Mouse (Mus musculus) E14TG2a.4 (cell line): ENCODE data around the gene Pygo2.

ENCODE experiments used
- H3K27me3 ChIP-seq: 2 replicates; pipeline ENCODE4 v1.6.1; 2014; ENCODE audit warnings: low read length, control low read depth; ENCODE audit not compliant: insufficient read depth
- H3K36me3 ChIP-seq: 2 replicates; pipeline ENCODE4 v1.6.1; 2014; ENCODE audit warnings: low read length, control low read depth; ENCODE audit not compliant: insufficient read depth
- H3K4me1 ChIP-seq: replicated peaks from 2 replicates; pipeline ENCODE4 v1.6.1; 2014; ENCODE audit warnings: low read depth, low read length, control low read depth
- H3K4me3 ChIP-seq: replicated peaks from 2 replicates; pipeline ENCODE4 v1.5.1; 2014; ENCODE audit warnings: mild to moderate bottlenecking, low read length
- H3K9me3 ChIP-seq: 2 replicates; pipeline ENCODE4 v1.6.1; 2014; ENCODE audit warnings: low read length, control low read depth
- CTCF ChIP-seq: conservative IDR thresholded peaks from 2 replicates; pipeline ENCODE4 v1.5.1; 2014; ENCODE audit warnings: low read length
- NANOG ChIP-seq: IDR thresholded peaks from 2 replicates; pipeline ENCODE4 v1.6.1; 2014; ENCODE audit warnings: borderline replicate concordance, low read length, mixed read lengths
- POU5F1 ChIP-seq: IDR thresholded peaks from 2 replicates; pipeline ENCODE4 v1.6.1; 2014; ENCODE audit warnings: low read length, borderline replicate concordance

Gene Pygo2

DNA sequence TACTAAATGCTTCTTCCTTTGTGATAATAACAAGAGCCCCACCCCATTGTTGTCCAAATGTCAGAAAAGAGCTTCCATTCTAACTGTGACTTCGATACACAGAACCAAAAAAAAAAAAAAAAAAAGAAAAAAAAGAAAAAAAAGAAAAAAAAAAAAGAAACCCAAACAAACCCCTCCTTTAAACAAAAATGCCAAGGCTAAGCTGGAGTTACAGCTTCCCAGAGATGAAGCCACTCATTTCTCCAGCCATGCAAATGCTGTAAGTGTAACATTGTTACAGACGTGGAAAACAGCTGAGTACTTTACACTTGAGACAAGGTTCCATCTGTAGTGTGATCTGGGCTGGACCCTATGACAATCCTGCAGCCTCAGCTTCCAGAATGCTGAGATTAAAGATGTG lies 12.9 kb upstream of the Pygo2 start:
- H3K4me1 ChIP-seq: peaks cover 52% of the 10 kb centered on the region
- no peak for TF ChIP-seq CTCF
- TF ChIP-seq POU5F1: no peak
- no peak for TF ChIP-seq NANOG
- peak overlapping the region; percentile 83 for H3K4me3 ChIP-seq

DNA sequence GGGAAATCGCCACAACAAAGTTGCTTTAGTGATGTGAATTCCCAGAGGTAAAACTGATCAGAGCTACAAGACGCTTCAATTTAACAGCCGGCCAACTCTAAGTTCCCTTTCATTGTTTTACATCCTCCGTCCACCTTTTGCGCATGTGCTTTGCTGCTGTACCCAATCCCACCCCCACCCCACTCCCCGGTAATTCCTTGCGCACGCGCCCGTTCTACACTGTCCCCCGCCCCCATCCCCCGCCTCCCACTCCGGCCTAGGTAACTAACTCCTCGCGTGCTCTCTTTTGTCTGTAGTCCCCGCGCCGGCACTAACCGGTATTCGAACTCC lies 12.2 kb upstream of the Pygo2 start:
- no peak for TF ChIP-seq POU5F1
- no peak for TF ChIP-seq NANOG
- no peak for TF ChIP-seq CTCF
- H3K4me3 ChIP-seq: peak overlapping the region; percentile 83

More for the DNA sequence above, 12.9 kb upstream of the Pygo2 start:
- H3K36me3 ChIP-seq: peaks cover 42% of the 10 kb centered on the region
- no peaks in the 10 kb centered on the region for H3K27me3 ChIP-seq
- no peaks in the 10 kb centered on the region for H3K9me3 ChIP-seq

DNA sequence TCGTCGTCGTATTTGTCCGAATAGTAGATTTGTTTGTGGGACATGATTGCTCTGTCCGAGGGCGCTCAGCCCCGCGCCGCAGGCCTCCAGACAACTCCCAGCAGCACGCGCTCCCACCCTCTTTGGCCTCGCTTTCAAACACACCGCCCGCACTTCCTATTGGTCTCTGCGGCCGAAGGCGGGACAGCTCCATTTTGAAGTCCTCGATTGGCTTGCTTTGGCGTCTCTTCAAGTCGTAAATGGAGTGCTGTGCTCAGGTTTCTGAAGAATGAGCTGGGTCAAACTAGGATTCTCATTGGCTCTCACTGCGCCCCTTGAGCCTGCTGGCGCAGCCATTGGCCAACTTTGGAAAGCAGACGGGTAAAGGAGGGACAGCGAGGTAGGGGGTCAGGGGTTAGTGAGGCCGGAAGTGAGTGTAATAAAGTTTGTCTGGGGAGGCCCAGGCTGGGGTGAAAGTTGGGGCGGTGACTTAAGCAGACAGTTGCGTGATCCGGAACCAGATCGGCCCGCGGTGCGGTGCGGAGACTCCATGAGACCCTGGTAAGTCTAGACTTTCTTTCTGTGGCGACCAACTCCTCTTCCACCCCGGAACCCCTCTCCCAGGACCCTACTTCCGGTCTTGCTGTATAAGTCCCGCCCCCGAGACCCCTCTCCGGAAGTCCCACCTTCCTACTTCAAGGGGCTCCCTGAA lies 11.7 kb upstream of the Pygo2 start, which contains the start of the genes Cks1b and Shc1:
TSS of gene Cks1b (minus strand) at position 214 of the 691 bp plus-strand sequence.
TSS of gene Shc1 (plus strand) at position 274 of the 691 bp plus-strand sequence.
- Histone ChIP-seq H3K4me1 (peaks cover 55% of the 10 kb centered on the region), H3K27me3 (no peaks in the 10 kb centered on the region), H3K9me3 (no peaks in the 10 kb centered on the region), H3K4me3 (peak within 1 kb of the TSS; percentile 83), H3K36me3 (peaks cover 44% of the 10 kb centered on the region)
- TF ChIP-seq POU5F1: no peak
- 0 out of 2 replicates have a peak, but pooled peaks have one; percentile 21 for TF ChIP-seq NANOG

More for the DNA sequence above, 12.2 kb upstream of the Pygo2 start:
- H3K27me3 ChIP-seq: no peaks in the 10 kb centered on the region
- H3K36me3 ChIP-seq: peaks cover 44% of the 10 kb centered on the region
- no peaks in the 10 kb centered on the region for H3K9me3 ChIP-seq
- peaks cover 55% of the 10 kb centered on the region for H3K4me1 ChIP-seq

- Histone ChIP-seq H3K36me3 (peaks cover 44% of the 10 kb centered on the region), H3K9me3 (no peaks in the 10 kb centered on the region), H3K27me3 (no peaks in the 10 kb centered on the region), H3K4me3 (peak overlapping the region; percentile 83), H3K4me1 (peaks cover 57% of the 10 kb centered on the region)
- TF ChIP-seq POU5F1 (no peak), CTCF (no peak), NANOG (no peak)
Measured at GRCm38 (mm10) chr3:89418861-89419250, 11.2 kb upstream of the Pygo2 start.

DNA sequence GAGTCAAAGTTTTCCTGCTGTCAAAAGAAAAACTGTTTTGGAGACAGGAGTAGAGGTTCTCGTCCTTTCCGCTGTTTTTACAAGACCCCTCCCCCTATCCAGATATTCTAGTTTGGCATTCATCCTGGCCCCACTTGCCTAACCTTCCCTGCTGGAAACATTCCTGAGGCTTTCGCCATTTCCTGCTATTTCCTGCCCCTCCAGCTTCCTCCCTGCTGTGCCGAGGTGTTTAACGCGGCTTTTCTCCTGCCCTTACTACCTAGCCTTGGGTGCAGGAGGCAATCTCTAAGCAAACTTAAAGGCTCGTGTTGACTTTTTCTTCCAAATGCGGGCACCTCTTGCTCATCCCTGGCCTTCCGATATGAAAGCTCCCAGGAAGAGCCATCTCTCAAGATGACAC lies 10.4 kb upstream of the Pygo2 start:
- Histone ChIP-seq H3K9me3 (no peaks in the 10 kb centered on the region), H3K4me1 (peaks cover 62% of the 10 kb centered on the region), H3K4me3 (peak overlapping the region; percentile 83), H3K36me3 (peaks cover 44% of the 10 kb centered on the region), H3K27me3 (no peaks in the 10 kb centered on the region)
- TF ChIP-seq NANOG (no peak), CTCF (no peak), POU5F1 (no peak)

DNA sequence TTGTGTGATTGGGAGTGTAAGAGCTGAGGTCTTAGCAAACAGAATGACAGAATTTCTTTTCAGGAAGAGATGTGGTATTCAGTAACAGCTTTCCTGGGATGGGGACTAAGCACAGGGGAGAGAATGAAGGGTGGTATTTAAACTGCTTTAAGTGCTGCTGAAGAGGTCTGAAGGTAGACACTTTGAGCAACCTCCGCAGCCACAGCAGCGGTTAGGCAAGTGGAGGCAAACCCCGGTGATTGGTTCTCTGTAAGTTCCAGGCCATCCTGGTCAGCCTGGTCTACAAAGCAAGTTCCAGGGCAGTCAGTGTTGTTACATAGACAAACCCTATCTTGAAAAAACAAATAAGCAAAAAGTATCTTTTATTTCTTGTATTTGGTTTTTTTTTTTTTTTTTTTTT lies 10.0 kb upstream of the Pygo2 start:
- H3K4me3 ChIP-seq: peak overlapping the region; percentile 83
- H3K27me3 ChIP-seq: no peaks in the 10 kb centered on the region
- peaks cover 66% of the 10 kb centered on the region for H3K4me1 ChIP-seq
- H3K9me3 ChIP-seq: no peaks in the 10 kb centered on the region
- peaks cover 44% of the 10 kb centered on the region for H3K36me3 ChIP-seq
- TF ChIP-seq NANOG (no peak), CTCF (no peak), POU5F1 (no peak)

GRCm38 (mm10) chr3:89420421-89420820 lies 9.6 kb upstream of the Pygo2 start:
- H3K36me3 ChIP-seq: peaks cover 44% of the 10 kb centered on the region
- no peaks in the 10 kb centered on the region for H3K9me3 ChIP-seq
- no peak for TF ChIP-seq NANOG
- no peak for TF ChIP-seq POU5F1
- TF ChIP-seq CTCF: no peak
- peaks cover 71% of the 10 kb centered on the region for H3K4me1 ChIP-seq
- H3K27me3 ChIP-seq: no peaks in the 10 kb centered on the region
- H3K4me3 ChIP-seq: peak overlapping the region; percentile 83

DNA sequence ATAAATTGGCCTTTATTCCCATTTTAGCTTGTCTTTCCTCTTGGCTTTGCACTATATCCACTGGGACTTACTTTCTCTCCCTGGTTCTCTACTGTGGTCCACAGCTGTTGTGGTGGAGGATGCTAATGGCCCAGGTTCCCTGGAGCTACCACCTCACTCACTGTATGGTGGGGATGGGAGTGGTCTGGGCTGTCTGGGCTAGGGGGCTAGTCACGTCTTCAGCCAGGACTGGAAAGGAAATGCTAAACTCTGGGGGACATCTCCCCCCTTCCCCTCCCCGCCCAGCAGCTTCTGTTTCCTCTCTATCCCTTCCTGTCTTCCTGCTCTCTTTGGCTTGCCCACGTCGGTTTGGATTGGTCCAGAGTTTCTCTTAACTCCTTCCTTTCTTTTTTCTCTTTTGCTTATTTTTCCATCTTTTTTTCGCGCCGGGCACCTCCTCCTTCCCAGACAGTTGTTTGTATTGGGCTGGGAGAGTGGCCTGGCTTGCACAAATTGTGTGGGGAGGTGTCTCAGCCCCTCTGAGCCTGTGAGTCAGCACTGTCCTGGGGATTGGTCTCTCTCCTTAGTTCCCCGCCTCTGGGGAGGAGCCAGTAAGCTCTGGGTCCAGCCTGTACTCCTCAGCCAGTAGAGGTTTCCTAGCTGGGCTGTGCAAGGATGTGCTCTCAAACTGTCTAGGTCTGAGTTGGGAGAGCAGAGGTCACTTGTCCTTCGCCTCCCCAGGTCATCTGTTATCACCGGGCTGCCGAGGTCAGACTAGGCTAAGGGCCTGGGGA lies 8.8 kb upstream of the Pygo2 start:
- no peak for TF ChIP-seq CTCF
- no peak for TF ChIP-seq POU5F1
- no peak for TF ChIP-seq NANOG
- no peaks in the 10 kb centered on the region for H3K9me3 ChIP-seq
- no peaks in the 10 kb centered on the region for H3K27me3 ChIP-seq

More for the DNA sequence above, 8.8 kb upstream of the Pygo2 start:
- Histone ChIP-seq H3K4me3 (peak overlapping the region; percentile 83), H3K36me3 (peaks cover 44% of the 10 kb centered on the region), H3K4me1 (peaks cover 71% of the 10 kb centered on the region)
